Mouse (Mus musculus): ENCODE data around the gene Rbms3. TPM values are rescaled to one million over a fixed set of nuclear protein-coding genes. Genes with fewer than 3 reads are reported as not detected.

Rbms3 gene
- polyA plus RNA-seq, 1 experiment from 2014 or later: 12.2 TPM

DNA sequence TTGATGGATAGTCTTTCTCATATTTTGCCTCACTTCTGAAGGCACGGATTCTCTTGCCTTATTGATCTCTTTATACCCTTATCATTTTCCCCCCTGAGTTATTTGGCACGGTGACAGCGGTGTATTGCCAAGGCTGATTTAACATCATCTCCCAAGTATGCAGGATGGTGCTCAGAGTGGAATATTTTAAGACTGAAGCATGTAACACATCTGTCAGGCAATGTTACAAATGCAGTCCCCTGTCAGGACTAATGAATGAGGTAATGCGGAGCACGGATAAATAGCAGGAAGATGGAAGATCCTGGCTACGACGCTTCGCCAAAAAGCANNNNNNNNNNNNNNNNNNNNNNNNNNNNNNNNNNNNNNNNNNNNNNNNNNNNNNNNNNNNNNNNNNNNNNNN lies 502.9 kb downstream of the Rbms3 start:
- no peaks in the 10 kb centered on the region for H3K9me3 ChIP-seq (ENCODE audit: control insufficient read depth, low read length)
- no peak overlapping the region for H3K4me3 ChIP-seq (ENCODE audit: low read depth, low read length)
- H3K4me2 ChIP-seq (ENCODE audit: low read depth, low read length, severe bottlenecking): no peak overlapping the region
- no peaks in the 10 kb centered on the region for H3K36me3 ChIP-seq (ENCODE audit: control insufficient read depth, insufficient read depth, low read length)
- DNase-seq (ENCODE audit: low spot score) (no peak), ATAC-seq (replicated peaks; ENCODE audit: low FRiP score) (no peak)
- H3K27me3 ChIP-seq (ENCODE audit: control insufficient read depth, insufficient read depth, low read length): no peaks in the 10 kb centered on the region
- 73% methylated on average over 8 of the region's 8 CpGs for WGBS
- H3K9ac ChIP-seq (ENCODE audit: low read length): no peak overlapping the region
- no peak overlapping the region for H3K27ac ChIP-seq (ENCODE audit: low read depth, low read length)
- no peaks in the 10 kb centered on the region for H3K4me1 ChIP-seq (replicated peaks; ENCODE audit: control insufficient read depth, insufficient read depth, low read length)

DNA sequence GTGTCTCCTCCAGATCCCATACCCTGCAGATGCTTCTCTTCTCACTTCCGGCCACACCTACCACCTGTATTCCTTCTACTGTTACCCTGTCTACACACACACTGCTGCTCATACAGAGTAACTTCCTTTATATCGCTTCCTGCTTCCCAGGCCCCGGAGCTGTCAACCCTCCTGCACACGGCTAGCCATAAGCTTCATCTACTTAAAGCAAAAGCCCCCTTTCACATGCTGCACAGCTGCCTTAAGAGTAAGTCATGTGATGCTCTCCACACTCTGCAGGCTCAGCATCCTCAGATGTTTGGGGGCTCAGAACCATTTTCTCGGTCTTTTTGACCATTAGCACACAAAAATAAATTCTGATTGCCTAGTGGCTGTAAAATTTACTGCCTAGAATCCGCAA lies 503.9 kb downstream of the Rbms3 start:
- DNase-seq (ENCODE audit: low spot score) (no peak), ATAC-seq (replicated peaks; ENCODE audit: low FRiP score) (no peak)
- Histone ChIP-seq H3K9ac (ENCODE audit: low read length) (no peak overlapping the region), H3K4me1 (replicated peaks; ENCODE audit: control insufficient read depth, insufficient read depth, low read length) (no peaks in the 10 kb centered on the region), H3K4me2 (ENCODE audit: low read depth, low read length, severe bottlenecking) (no peak overlapping the region), H3K27me3 (ENCODE audit: control insufficient read depth, insufficient read depth, low read length) (no peaks in the 10 kb centered on the region), H3K27ac (ENCODE audit: low read depth, low read length) (no peak overlapping the region), H3K9me3 (ENCODE audit: control insufficient read depth, low read length) (no peaks in the 10 kb centered on the region), H3K36me3 (ENCODE audit: control insufficient read depth, insufficient read depth, low read length) (no peaks in the 10 kb centered on the region), H3K4me3 (ENCODE audit: low read depth, low read length) (no peak overlapping the region)
- WGBS: 88% methylated on average over 6 of the region's 6 CpGs

DNA sequence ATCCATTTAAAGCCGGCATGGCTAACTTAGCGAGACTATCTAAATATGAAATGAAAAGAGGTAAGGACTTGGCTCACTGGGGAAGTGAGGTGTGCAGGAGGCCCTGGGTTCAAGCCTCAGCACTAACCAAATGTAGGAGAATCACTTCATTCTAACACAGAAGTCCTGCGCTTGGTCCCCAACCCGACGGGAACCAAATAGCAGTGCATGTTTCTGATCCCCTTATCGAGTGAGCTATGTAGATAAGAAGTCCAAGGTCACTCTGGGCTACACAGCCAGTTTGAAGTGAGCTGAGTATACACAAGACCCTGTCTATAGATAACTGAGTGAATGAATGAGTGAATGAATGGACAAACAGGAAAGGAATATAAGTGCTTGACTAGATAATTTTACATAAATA lies 508.1 kb downstream of the Rbms3 start:
- no peak overlapping the region for H3K4me2 ChIP-seq (ENCODE audit: low read depth, low read length, severe bottlenecking)
- H3K9me3 ChIP-seq (ENCODE audit: control insufficient read depth, low read length): no peaks in the 10 kb centered on the region
- no peak for DNase-seq (ENCODE audit: low spot score)
- H3K27ac ChIP-seq (ENCODE audit: low read depth, low read length): no peak overlapping the region
- no peak overlapping the region for H3K4me3 ChIP-seq (ENCODE audit: low read depth, low read length)
- H3K4me1 ChIP-seq (replicated peaks; ENCODE audit: control insufficient read depth, insufficient read depth, low read length): no peaks in the 10 kb centered on the region
- 97% methylated on average over 6 of the region's 6 CpGs for WGBS
- H3K36me3 ChIP-seq (ENCODE audit: control insufficient read depth, insufficient read depth, low read length): no peaks in the 10 kb centered on the region
- no peak overlapping the region for H3K9ac ChIP-seq (ENCODE audit: low read length)
- ATAC-seq (replicated peaks; ENCODE audit: low FRiP score): no peak
- H3K27me3 ChIP-seq (ENCODE audit: control insufficient read depth, insufficient read depth, low read length): no peaks in the 10 kb centered on the region

DNA sequence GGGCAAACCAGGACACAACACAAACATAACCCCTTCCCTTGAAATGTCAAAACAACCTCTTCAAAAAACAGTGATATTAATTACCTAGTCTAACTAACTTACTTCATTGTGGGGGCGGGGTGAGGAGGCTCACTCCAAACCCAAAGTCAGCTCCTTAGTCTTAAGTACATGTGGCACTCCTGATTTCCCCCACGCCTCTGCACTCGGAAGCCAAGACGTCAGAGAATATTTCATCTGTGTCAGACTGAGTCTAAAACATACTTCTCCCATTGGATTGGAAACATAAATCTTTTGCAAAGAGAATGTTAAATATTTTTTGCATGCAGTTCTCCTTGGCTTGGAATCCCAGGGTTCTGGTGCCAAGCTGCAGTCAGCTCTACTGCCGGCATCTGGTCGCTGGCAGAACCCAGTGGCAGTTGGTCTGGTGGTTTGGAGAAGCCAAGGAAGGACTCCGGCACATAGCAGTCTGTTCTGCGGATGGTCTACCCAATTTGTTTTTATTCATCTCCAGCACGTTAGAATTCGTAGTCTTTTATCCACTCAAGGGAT lies 512.5 kb downstream of the Rbms3 start:
- DNase-seq (ENCODE audit: low spot score) (no peak), ATAC-seq (replicated peaks; ENCODE audit: low FRiP score) (no peak)
- no peak overlapping the region for H3K27ac ChIP-seq (ENCODE audit: low read depth, low read length)
- H3K4me3 ChIP-seq (ENCODE audit: low read depth, low read length): no peak overlapping the region
- H3K9ac ChIP-seq (ENCODE audit: low read length): no peak overlapping the region
- no peaks in the 10 kb centered on the region for H3K27me3 ChIP-seq (ENCODE audit: control insufficient read depth, insufficient read depth, low read length)
- H3K36me3 ChIP-seq (ENCODE audit: control insufficient read depth, insufficient read depth, low read length): no peaks in the 10 kb centered on the region
- H3K4me2 ChIP-seq (ENCODE audit: low read depth, low read length, severe bottlenecking): no peak overlapping the region
- H3K9me3 ChIP-seq (ENCODE audit: control insufficient read depth, low read length): no peaks in the 10 kb centered on the region
- WGBS: 92% methylated on average over 10 of the region's 10 CpGs
- no peaks in the 10 kb centered on the region for H3K4me1 ChIP-seq (replicated peaks; ENCODE audit: control insufficient read depth, insufficient read depth, low read length)

DNA sequence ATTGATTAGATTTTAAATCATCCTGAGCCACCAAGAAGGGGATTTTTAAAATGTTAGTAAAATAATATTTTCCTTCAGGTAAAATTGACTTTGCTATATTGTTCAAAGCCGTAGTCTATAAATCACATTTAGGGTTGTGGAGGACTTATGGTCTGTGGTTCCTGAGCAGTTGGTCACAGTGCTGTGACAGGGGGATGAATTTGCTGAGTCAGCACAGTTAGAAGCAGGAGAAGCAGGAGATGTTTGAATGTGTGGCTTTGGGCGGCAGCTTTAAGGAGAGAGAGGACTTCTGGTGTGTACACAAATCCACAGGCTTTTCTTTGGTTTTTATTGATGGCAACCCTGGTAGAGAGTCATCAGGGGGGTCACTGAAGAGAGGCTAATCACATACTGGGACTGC lies 514.1 kb downstream of the Rbms3 start:
- no peak for ATAC-seq (replicated peaks; ENCODE audit: low FRiP score)
- no peak overlapping the region for H3K4me3 ChIP-seq (ENCODE audit: low read depth, low read length)
- no peaks in the 10 kb centered on the region for H3K9me3 ChIP-seq (ENCODE audit: control insufficient read depth, low read length)
- no peak overlapping the region for H3K27ac ChIP-seq (ENCODE audit: low read depth, low read length)
- no peaks in the 10 kb centered on the region for H3K4me1 ChIP-seq (replicated peaks; ENCODE audit: control insufficient read depth, insufficient read depth, low read length)
- 62% methylated on average over 2 of the region's 2 CpGs for WGBS
- H3K9ac ChIP-seq (ENCODE audit: low read length): no peak overlapping the region
- DNase-seq (ENCODE audit: low spot score): no peak
- H3K36me3 ChIP-seq (ENCODE audit: control insufficient read depth, insufficient read depth, low read length): no peaks in the 10 kb centered on the region
- no peak overlapping the region for H3K4me2 ChIP-seq (ENCODE audit: low read depth, low read length, severe bottlenecking)
- H3K27me3 ChIP-seq (ENCODE audit: control insufficient read depth, insufficient read depth, low read length): no peaks in the 10 kb centered on the region

DNA sequence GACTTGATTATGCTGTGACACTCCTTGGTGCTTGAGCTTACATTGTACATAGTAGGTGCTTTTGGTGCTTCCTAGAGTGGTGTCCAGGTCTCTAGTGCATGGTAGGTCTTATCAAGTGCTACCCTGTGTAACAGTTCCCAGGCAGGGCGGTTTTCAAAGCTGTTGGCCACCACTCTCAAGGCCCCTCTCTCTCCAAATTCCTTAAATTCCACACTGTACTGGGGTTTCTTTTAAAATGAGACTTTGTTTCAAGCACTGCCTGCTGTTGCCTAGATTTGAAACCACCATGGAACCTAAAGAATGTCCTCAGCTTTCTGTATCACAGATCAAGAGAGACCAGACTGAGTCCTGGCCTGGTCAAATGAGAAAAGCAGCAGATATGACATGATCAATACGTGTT lies 516.1 kb downstream of the Rbms3 start:
- H3K9me3 ChIP-seq (ENCODE audit: control insufficient read depth, low read length): no peaks in the 10 kb centered on the region
- H3K4me1 ChIP-seq (replicated peaks; ENCODE audit: control insufficient read depth, insufficient read depth, low read length): no peaks in the 10 kb centered on the region
- H3K27me3 ChIP-seq (ENCODE audit: control insufficient read depth, insufficient read depth, low read length): no peaks in the 10 kb centered on the region
- no peak overlapping the region for H3K9ac ChIP-seq (ENCODE audit: low read length)
- H3K4me3 ChIP-seq (ENCODE audit: low read depth, low read length): no peak overlapping the region
- H3K4me2 ChIP-seq (ENCODE audit: low read depth, low read length, severe bottlenecking): no peak overlapping the region
- 64% methylated on average over 2 of the region's 2 CpGs for WGBS
- H3K36me3 ChIP-seq (ENCODE audit: control insufficient read depth, insufficient read depth, low read length): no peaks in the 10 kb centered on the region
- ATAC-seq (replicated peaks; ENCODE audit: low FRiP score) (no peak), DNase-seq (ENCODE audit: low spot score) (no peak)
- H3K27ac ChIP-seq (ENCODE audit: low read depth, low read length): no peak overlapping the region

DNA sequence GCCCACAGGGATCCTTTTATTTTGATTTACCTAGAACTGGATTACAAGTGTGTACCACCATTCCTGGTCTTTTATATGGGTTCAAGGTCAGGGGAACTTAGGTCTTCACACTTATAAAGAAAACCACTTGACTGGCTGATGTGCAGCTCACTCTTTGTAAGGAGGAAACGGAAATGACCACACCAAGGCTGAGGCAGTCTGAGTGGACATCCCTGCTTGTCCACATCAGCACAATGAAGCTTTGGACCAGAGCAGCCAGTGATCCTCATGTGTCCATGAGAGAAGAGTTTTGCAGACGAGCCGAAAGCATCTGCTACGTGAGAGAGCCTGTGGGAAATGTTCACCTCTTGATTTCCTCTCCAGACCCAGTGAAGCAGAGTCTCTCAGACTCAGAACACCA lies 521.8 kb downstream of the Rbms3 start:
- H3K27ac ChIP-seq (ENCODE audit: low read depth, low read length): no peak overlapping the region
- H3K4me2 ChIP-seq (ENCODE audit: low read depth, low read length, severe bottlenecking): no peak overlapping the region
- no peak for ATAC-seq (replicated peaks; ENCODE audit: low FRiP score)
- no peaks in the 10 kb centered on the region for H3K27me3 ChIP-seq (ENCODE audit: control insufficient read depth, insufficient read depth, low read length)
- H3K4me3 ChIP-seq (ENCODE audit: low read depth, low read length): no peak overlapping the region
- DNase-seq (ENCODE audit: low spot score): no peak
- H3K4me1 ChIP-seq (replicated peaks; ENCODE audit: control insufficient read depth, insufficient read depth, low read length): no peaks in the 10 kb centered on the region
- WGBS: 90% methylated on average over 4 of the region's 4 CpGs
- no peaks in the 10 kb centered on the region for H3K9me3 ChIP-seq (ENCODE audit: control insufficient read depth, low read length)
- H3K36me3 ChIP-seq (ENCODE audit: control insufficient read depth, insufficient read depth, low read length): no peaks in the 10 kb centered on the region
- no peak overlapping the region for H3K9ac ChIP-seq (ENCODE audit: low read length)

DNA sequence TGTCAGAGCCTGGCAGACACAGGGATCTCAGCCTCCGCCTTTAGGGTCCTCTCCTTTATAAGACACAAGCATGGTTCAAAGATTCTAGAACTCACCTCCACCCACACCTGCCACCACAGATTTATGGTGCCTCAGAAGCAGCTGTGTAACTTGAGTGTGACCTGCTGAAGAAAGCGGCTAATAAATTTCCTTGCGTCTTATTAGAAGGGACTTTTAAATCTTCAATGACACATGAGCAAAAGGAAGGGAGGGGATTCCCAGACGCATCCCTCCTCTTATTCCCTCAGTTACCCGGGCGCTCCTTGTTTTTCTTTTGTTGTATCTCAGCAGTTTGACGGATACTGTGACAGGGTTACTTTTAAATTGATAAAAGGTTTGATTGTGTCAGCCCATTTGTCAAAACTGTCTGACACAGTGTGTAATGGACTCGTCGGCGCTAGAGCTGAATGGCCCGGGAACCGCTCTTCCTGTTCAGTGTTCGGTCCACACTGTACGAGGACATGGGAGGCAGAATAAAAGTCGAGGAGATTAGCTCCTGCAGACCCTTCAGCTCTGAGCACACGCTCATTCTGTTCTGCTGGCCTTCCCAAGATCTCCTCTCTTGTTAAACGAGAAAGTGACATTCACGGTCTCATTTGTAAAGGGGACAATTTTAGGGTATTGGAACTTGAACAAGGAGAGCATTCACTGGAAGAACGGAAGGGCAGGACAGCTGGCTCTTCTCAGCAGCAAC lies 527.3 kb downstream of the Rbms3 start:
- Histone ChIP-seq H3K4me1 (replicated peaks; ENCODE audit: control insufficient read depth, insufficient read depth, low read length) (no peaks in the 10 kb centered on the region), H3K36me3 (ENCODE audit: control insufficient read depth, insufficient read depth, low read length) (no peaks in the 10 kb centered on the region), H3K4me3 (ENCODE audit: low read depth, low read length) (no peak overlapping the region), H3K27ac (ENCODE audit: low read depth, low read length) (no peak overlapping the region), H3K9me3 (ENCODE audit: control insufficient read depth, low read length) (no peaks in the 10 kb centered on the region), H3K4me2 (ENCODE audit: low read depth, low read length, severe bottlenecking) (no peak overlapping the region), H3K27me3 (ENCODE audit: control insufficient read depth, insufficient read depth, low read length) (no peaks in the 10 kb centered on the region), H3K9ac (ENCODE audit: low read length) (no peak overlapping the region)
- ATAC-seq (replicated peaks; ENCODE audit: low FRiP score) (no peak), DNase-seq (ENCODE audit: low spot score) (no peak)
- 75% methylated on average over 19 of the region's 19 CpGs for WGBS

DNA sequence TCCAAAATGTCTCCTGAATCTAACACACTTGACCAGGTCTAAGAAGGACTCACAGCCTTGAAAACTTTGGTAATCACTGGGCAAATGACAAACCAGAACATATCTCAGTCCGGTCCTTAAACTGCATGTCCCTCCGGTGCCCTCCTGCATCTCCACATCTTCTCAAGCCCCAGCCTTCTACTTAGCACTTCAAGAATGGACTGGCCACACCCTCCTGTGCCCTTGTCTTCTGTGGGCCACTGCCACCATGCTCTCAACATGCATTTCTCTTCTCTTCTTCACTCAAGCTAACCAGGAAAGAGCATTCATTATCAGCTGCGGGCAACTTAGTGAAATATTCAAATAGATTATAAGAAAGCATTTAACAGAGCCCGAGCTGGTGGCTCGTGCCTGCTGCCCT lies 529.5 kb downstream of the Rbms3 start:
- Histone ChIP-seq H3K27ac (ENCODE audit: low read depth, low read length) (no peak overlapping the region), H3K4me3 (ENCODE audit: low read depth, low read length) (no peak overlapping the region), H3K4me2 (ENCODE audit: low read depth, low read length, severe bottlenecking) (no peak overlapping the region), H3K36me3 (ENCODE audit: control insufficient read depth, insufficient read depth, low read length) (no peaks in the 10 kb centered on the region), H3K4me1 (replicated peaks; ENCODE audit: control insufficient read depth, insufficient read depth, low read length) (no peaks in the 10 kb centered on the region), H3K9ac (ENCODE audit: low read length) (no peak overlapping the region), H3K27me3 (ENCODE audit: control insufficient read depth, insufficient read depth, low read length) (no peaks in the 10 kb centered on the region), H3K9me3 (ENCODE audit: control insufficient read depth, low read length) (no peaks in the 10 kb centered on the region)
- no peak for DNase-seq (ENCODE audit: low spot score)
- no peak for ATAC-seq (replicated peaks; ENCODE audit: low FRiP score)
- 90% methylated on average over 5 of the region's 5 CpGs for WGBS
